Mouse (Mus musculus) effector memory CD4-positive, alpha-beta T cell, adult 5 months (primary cell): Measurements from ENCODE around the gene Atxn7l1. TPM values are rescaled to one million over a fixed set of nuclear protein-coding genes. Genes with fewer than 3 reads are reported as not detected.

Source experiments
- polyA plus RNA-seq: library from polyadenylated mRNA; unstranded; fragments of 100-300 nt; shearing (Covaris generic); gene quantifications from one replicate; pipeline ENCODE4 v1.2.1, GENCODE M21; 2017

Atxn7l1 gene
- polyA plus RNA-seq = 123 TPM

GRCm38 (mm10) chr12:33147497-33148267 is at the start of gene Atxn7l1:
Gene Atxn7l1, plus strand, starts transcription at chr12:33147693.

GRCm38 (mm10) chr12:33394804-33395623 is 247.5 kb downstream of the Atxn7l1 start, which contains the start of gene Efcab10:
Gene Efcab10, plus strand, starts transcription at chr12:33394854.

Other genes with a start within 250 kb of the Atxn7l1 start
- 41.9 TPM for gene Sypl, start 193.8 kb upstream of the Atxn7l1 start, polyA plus RNA-seq
- 0.36 TPM for gene Cdhr3, start 54.8 kb upstream of the Atxn7l1 start, polyA plus RNA-seq
- not detected for gene Efcab10, start 247.2 kb downstream of the Atxn7l1 start, polyA plus RNA-seq